13 mouse cellular contexts compared by ENCODE assay signal in genomic region chr7:80123115-80123514, GRCm38 (mm10). TPM values are rescaled to one million over a fixed set of nuclear protein-coding genes. Genes with fewer than 3 reads are reported as not detected.
DNase-seq lines count a peak whose midpoint lies in the region; ATAC-seq and TF ChIP-seq lines count a peak whose summit lies in the region.
"Had no signal": no experiment of that assay in that cellular context is flagged by ENCODE, and none has a peak within 500 bp of the region (broad histone marks: within the 10 kb centered on the region; RNA-seq: fewer than 3 reads in every experiment).

No protein-coding gene starts in this region.

- H3K36me3 ChIP-seq in heart, embryonic 16.5 days (ENCODE audit: control insufficient read depth, insufficient read depth): no peaks in the 10 kb centered on the region
- no peaks in the 10 kb centered on the region for H3K36me3 ChIP-seq in heart, embryonic 11.5 days (ENCODE audit: control insufficient read depth, insufficient read depth, low read length)
- no peaks in the 10 kb centered on the region for H3K36me3 ChIP-seq in stomach, postnatal 0 days (ENCODE audit: control insufficient read depth, insufficient read depth, low read length)
- H3K36me3 ChIP-seq in forebrain, embryonic 12.5 days (replicated peaks): no peaks in the 10 kb centered on the region
- H3K36me3 ChIP-seq: neural tube, embryonic 12.5 days had no signal

- peak overlapping the region; percentile 17 for H3K27ac ChIP-seq in heart, embryonic 16.5 days (ENCODE audit: low read length)
- H3K27ac ChIP-seq in heart, embryonic 11.5 days (ENCODE audit: low read depth, low read length): no peak overlapping the region
- H3K27ac ChIP-seq in stomach, postnatal 0 days (replicated peaks): no peak overlapping the region
- no peak overlapping the region for H3K27ac ChIP-seq in layer of hippocampus, adult 2 months
- H3K27ac ChIP-seq in forebrain, embryonic 12.5 days: no peak overlapping the region
- H3K27ac ChIP-seq: macrophage; neural tube, embryonic 12.5 days had no signal

- no peaks in the 10 kb centered on the region for H3K9me3 ChIP-seq in heart, embryonic 16.5 days (replicated peaks; ENCODE audit: control insufficient read depth, low read length)
- no peaks in the 10 kb centered on the region for H3K9me3 ChIP-seq in heart, embryonic 11.5 days (replicated peaks; ENCODE audit: control insufficient read depth, low read length)
- no peaks in the 10 kb centered on the region for H3K9me3 ChIP-seq in stomach, postnatal 0 days (ENCODE audit: control insufficient read depth, low read length)
- no peaks in the 10 kb centered on the region for H3K9me3 ChIP-seq in forebrain, embryonic 12.5 days
- H3K9me3 ChIP-seq: neural tube, embryonic 12.5 days had no signal

- no peak for TF ChIP-seq CTCF in stomach, postnatal 0 days (IDR thresholded peaks at IDR 0.05; ENCODE audit: low read depth)
- TF ChIP-seq CTCF in layer of hippocampus, adult 2 months (conservative IDR thresholded peaks at IDR 0.05): no peak

- no peak overlapping the region for H3K9ac ChIP-seq in heart, embryonic 16.5 days (ENCODE audit: low read length)
- no peak overlapping the region for H3K9ac ChIP-seq in heart, embryonic 11.5 days (ENCODE audit: low read depth, low read length)
- no peak overlapping the region for H3K9ac ChIP-seq in stomach, postnatal 0 days (ENCODE audit: low read length)
- no peak overlapping the region for H3K9ac ChIP-seq in forebrain, embryonic 12.5 days
- H3K9ac ChIP-seq: neural tube, embryonic 12.5 days had no signal

- H3K4me1 ChIP-seq in heart, embryonic 16.5 days (ENCODE audit: control insufficient read depth, insufficient read depth, low read length): peaks cover 31% of the 10 kb centered on the region
- peaks cover 21% of the 10 kb centered on the region for H3K4me1 ChIP-seq in heart, embryonic 11.5 days (ENCODE audit: control insufficient read depth, insufficient read depth, low read length)
- 0 out of 2 replicates have a peak, but pooled peaks cover 3% of the 10 kb centered on the region for H3K4me1 ChIP-seq in stomach, postnatal 0 days (replicated peaks; ENCODE audit: control insufficient read depth, insufficient read depth)
- no peaks in the 10 kb centered on the region for H3K4me1 ChIP-seq in forebrain, embryonic 12.5 days
- H3K4me1 ChIP-seq: neural tube, embryonic 12.5 days had no signal

- TF ChIP-seq EP300 in stomach, postnatal 0 days (optimal IDR thresholded peaks at IDR 0.05): no peak

- H3K4me3 ChIP-seq in heart, embryonic 16.5 days (ENCODE audit: low read length): no peak overlapping the region
- H3K4me3 ChIP-seq in heart, embryonic 11.5 days (ENCODE audit: low read depth, low read length): no peak overlapping the region
- H3K4me3 ChIP-seq in stomach, postnatal 0 days (ENCODE audit: low read depth, low read length): no peak overlapping the region
- no peak overlapping the region for H3K4me3 ChIP-seq in layer of hippocampus, adult 2 months
- H3K4me3 ChIP-seq in forebrain, embryonic 12.5 days (replicated peaks): no peak overlapping the region
- H3K4me3 ChIP-seq: neural tube, embryonic 12.5 days had no signal

- DNase-seq in CD8-positive naive resting alpha-beta T cell, adult 2 months (ENCODE audit: low read depth in 2 of 2, low spot score in 2 of 2): peak; percentile 21 to 46
- DNase-seq in lung, postnatal 10 days: peak; percentile 64
- DNase-seq in stomach, postnatal 0 days (ENCODE audit: low spot score): peak; percentile 73
- DNase-seq in Muller cell, postnatal 12 days (ENCODE audit: inconsistent ontology term): no peak
- no peak for DNase-seq in layer of hippocampus, adult 2 months (ENCODE audit: low spot score in 2 of 2)
- DNase-seq: heart, postnatal 14 days; kidney, adult 11 months; layer of hippocampus, adult 9-11 months had no signal

- H3K4me2 ChIP-seq in heart, embryonic 16.5 days (ENCODE audit: low read depth, low read length): no peak overlapping the region
- H3K4me2 ChIP-seq in heart, embryonic 11.5 days: no peak overlapping the region
- H3K4me2 ChIP-seq in stomach, postnatal 0 days (replicated peaks; ENCODE audit: low read depth): no peak overlapping the region
- H3K4me2 ChIP-seq in forebrain, embryonic 12.5 days: no peak overlapping the region
- H3K4me2 ChIP-seq: neural tube, embryonic 12.5 days had no signal

- ATAC-seq in heart, embryonic 16.5 days (replicated peaks; ENCODE audit: extremely low read depth, insufficient read depth, low FRiP score): no peak
- no peak for ATAC-seq in heart, embryonic 11.5 days (replicated peaks; ENCODE audit: insufficient number of reproducible peaks, low FRiP score, low TSS enrichment)
- ATAC-seq in stomach, postnatal 0 days (ENCODE audit: low FRiP score, low TSS enrichment): no peak
- ATAC-seq in forebrain, embryonic 12.5 days (ENCODE audit: low FRiP score): no peak

- WGBS in heart, embryonic 16.5 days: 55% methylated on average over 4 of the region's 4 CpGs
- 56% methylated on average over 4 of the region's 4 CpGs for WGBS in heart, embryonic 11.5 days (ENCODE audit: insufficient replicate concordance)
- WGBS in stomach, postnatal 0 days: 35% methylated on average over 4 of the region's 4 CpGs
- WGBS in forebrain, embryonic 12.5 days: 66% methylated on average over 4 of the region's 4 CpGs

- H3K27me3 ChIP-seq in heart, embryonic 16.5 days (ENCODE audit: control insufficient read depth, insufficient read depth, low read length): no peaks in the 10 kb centered on the region
- no peaks in the 10 kb centered on the region for H3K27me3 ChIP-seq in heart, embryonic 11.5 days (ENCODE audit: control insufficient read depth, insufficient read depth, low read length)
- H3K27me3 ChIP-seq in stomach, postnatal 0 days (ENCODE audit: control insufficient read depth, insufficient read depth, low read length): no peaks in the 10 kb centered on the region
- no peaks in the 10 kb centered on the region for H3K27me3 ChIP-seq in forebrain, embryonic 12.5 days
- H3K27me3 ChIP-seq: neural tube, embryonic 12.5 days had no signal

RNA-seq across cellular contexts. Expression of gene Idh2, which starts 7.9 kb away (rescaled TPM):
- 2,779 and 2,782 TPM in 2 replicates for polyA plus RNA-seq in heart, embryonic 16.5 days (2015; fragmentation: Nextera tagmentation; extraction: Ambion mirVana)
- 1,200 and 1,395 TPM in 2 replicates for polyA plus RNA-seq in heart, embryonic 11.5 days (2014; fragmentation: Nextera tagmentation; extraction: Ambion mirVana)
- 288 TPM in 2 replicates for polyA plus RNA-seq in stomach, postnatal 0 days (2015; fragmentation: Nextera tagmentation; extraction: Ambion mirVana)
- total RNA-seq in layer of hippocampus, adult 2 months (2021): 10 to 100 TPM; 63.8 to 69.8 TPM
- polyA plus RNA-seq in forebrain, embryonic 12.5 days (2016; fragmentation: Nextera tagmentation; extraction: Ambion mirVana): 359 and 369 TPM in 2 replicates

Comparison
In these comparisons a context has a peak if more than half of its experiments do, and no peak if none do; other contexts are left out.
1. DNase-seq: peak in CD8-positive naive resting alpha-beta T cell, adult 2 months (2 of 2), lung, postnatal 10 days (single experiment) and stomach, postnatal 0 days (single experiment); none in Muller cell, postnatal 12 days (single experiment) and layer of hippocampus, adult 2 months (0 of 2).